Mouse (Mus musculus) urinary bladder, postnatal 4 days (tissue): Measurements from ENCODE around the gene Chd9.

Source experiments
- DNase-seq, 2 experiments: peaks; one replicate each; pipeline ENCODE4 v3.0.0; 2021 to 2022; ENCODE audit warnings: low spot score in 2 of 2

Chd9 gene

GRCm38 (mm10) chr8:91077077-91077867 lies 249.1 kb downstream of the Chd9 start:
- no peak for DNase-seq

GRCm38 (mm10) chr8:91079678-91080077 lies 251.5 kb downstream of the Chd9 start:
- DNase-seq = no peak

- DNase-seq = no peak
Measured at GRCm38 (mm10) chr8:91081911-91082310, 253.8 kb downstream of the Chd9 start.

DNA sequence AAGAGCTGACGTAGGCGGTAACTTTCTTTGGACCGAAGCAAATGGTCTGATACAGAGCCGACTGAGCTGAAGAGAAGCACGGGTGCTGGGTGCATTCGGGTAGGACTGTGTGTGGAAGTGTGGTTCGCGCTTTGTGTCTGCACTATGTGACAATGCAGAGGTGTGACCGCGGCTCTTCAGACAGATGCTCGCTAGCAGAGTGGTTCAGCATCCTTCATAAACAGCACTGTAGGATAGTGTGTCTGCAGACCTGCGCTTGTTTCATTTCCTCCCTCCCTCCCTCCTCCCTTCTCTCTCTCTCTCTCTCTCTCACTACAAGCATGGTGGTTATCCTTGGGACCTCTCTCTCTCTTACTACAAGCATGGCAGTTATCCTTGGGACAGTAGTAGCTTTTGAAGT lies 254.3 kb downstream of the Chd9 start:
- no peak for DNase-seq

DNA sequence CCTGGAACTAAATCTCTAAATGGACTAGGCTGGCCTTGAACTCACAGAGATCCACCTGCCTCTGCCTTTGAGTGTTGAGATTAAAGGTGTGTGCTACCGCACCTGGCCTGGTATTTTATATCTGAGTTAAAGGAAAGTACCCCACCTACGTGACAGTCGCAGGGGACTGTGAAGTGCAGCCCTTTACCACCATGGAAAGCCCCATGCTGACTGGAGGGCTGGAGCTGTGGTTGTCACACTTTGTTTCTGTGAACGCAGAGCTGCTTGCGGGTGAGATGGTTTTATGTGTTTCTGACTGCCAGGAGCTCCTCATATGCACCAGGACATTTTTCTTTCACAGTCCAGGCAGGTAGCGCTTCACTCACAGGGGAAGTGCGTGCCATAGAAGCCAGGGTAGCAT lies 260.3 kb downstream of the Chd9 start:
- no peak for DNase-seq

DNA sequence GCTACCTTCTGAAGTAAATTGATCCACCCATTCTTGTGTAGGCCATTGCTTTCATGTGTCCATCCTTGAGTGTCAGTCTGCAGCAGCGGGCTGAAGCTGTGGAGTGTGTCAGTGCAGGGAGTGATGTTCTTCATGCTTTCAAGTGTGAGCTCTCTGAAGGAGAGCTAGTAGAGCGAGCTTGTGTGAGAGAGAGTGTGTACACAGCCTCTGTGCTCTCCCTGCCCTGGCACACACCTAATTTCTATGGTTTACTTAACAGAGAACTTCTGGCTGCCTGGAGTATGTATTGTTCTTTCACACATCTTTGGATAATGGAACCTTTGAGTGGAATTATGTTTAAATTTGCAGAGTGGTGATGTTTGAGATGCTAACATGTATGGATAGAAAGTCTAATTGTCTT lies 261.4 kb downstream of the Chd9 start:
- DNase-seq = no peak

GRCm38 (mm10) chr8:91094135-91094534 lies 266.0 kb downstream of the Chd9 start:
- DNase-seq = no peak

- DNase-seq = no peak
Measured at GRCm38 (mm10) chr8:91098106-91098505, 270.0 kb downstream of the Chd9 start.
